Mouse (Mus musculus) cerebellum, adult 2 months (tissue): ENCODE results near the gene Col6a4.

Experiments
- CTCF ChIP-seq: fragments of 200-500 bp; IDR thresholded peaks from 2 replicates; pipeline ENCODE4 v1.5.1; 2011; ENCODE audit warnings: low read depth, mild to moderate bottlenecking, control low read depth, low read length, moderate library complexity, borderline replicate concordance; ENCODE audit not compliant: insufficient read depth
- POLR2A ChIP-seq: fragments of 200-500 bp; IDR thresholded peaks from 2 replicates; pipeline ENCODE4 v1.6.1; 2011; ENCODE audit warnings: low read length, control low read depth, borderline replicate concordance; ENCODE audit not compliant: insufficient read depth

- TF ChIP-seq POLR2A (no peak), CTCF (no peak)
Observed at GRCm38 (mm10) chr9:106077953-106078352, 18.6 kb downstream of the Col6a4 start.
